Mouse (Mus musculus): Measurements from ENCODE around the gene Cnih3. TPM values are rescaled to one million over a fixed set of nuclear protein-coding genes. Genes with fewer than 3 reads are reported as not detected.

Cnih3 gene
- polyA plus RNA-seq (2012; rRNA removed) = 0.23 TPM in 1 of 2 replicates, not detected in the other

DNA sequence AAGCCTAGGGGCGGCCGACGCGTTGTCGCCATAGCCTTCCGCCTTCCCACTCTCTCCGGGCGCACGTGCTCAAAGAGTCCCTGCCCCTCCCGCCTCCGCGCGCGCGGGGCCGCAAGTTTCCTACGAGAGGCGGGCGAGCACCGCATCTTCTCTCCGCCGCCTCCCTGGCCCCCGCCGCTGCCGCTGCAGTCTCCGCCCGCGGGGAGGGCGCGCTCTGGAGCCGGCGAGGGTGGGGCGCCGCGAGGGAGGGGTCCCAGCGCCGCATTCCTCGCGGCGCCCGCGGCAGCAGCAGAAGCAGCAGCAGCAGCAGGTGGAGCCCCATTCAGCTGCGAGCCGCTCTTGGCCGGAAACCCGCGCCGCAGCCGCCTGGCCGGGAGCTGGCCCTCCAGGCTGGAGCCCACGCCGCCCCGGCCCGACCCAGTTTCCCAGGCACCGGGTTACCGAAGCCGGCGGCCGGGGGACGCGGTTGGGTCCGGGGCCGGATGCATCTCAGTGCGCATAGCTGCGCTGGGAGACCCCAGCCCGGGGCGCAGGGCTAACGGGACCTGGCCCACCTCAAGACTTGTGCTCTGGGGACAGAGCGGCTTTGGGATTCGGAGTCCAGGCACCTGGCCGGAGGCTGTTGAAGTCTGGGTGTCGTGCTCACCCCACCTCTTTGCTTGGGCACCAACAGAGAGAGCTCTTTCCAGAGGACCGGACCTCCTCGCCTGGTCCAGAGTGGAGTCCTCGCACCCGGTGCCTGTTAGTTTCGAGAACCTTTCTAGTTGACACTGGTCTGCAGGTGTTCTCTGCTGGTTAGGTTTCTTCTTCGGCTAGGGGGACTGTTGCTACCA, at the start of gene Cnih3:
TSS of gene Cnih3 (plus strand) at position 262 of the 833 bp plus-strand sequence.
- no peak for DNase-seq (ENCODE audit: low spot score)

DNA sequence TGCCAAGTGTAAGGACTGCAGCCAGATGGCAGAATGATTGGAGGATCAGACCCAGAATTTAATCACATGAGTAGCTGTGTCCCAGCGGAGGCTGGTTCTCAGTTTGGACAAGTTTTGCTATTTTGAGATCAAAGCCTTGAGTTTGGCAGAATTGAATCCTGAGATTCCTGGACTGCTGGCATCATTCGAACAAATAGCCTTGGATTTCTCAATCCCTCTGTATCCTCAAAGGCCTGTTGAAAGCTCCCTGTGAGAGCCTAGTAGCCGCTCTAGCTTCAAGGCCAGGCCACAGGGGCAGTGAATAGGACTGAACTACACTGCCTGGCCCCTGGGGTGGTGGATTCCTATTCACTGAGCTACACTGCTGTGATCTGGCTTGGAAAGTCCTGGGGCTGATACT, 44.4 kb upstream of the Cnih3 start:
- DNase-seq (ENCODE audit: low spot score) = no peak

DNA sequence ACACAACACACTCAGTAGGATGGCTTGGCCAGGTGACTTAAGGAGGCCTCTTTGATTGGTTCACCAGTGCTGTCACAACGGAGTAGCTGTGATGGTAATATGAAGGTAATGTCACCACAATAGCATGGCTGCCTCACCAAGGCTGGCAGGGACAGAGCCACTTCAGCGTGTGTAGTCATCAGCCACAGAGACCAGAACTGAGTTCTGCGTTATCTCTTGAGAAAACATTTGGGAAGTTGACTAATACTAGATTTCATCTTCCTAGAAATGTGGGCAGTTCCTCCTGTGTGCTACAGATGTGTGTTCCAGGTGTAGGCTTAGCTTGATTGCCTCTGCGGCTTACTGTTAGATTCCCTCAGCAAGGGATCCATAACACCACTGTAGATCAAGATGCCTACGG, 41.7 kb upstream of the Cnih3 start:
- no peak for DNase-seq (ENCODE audit: low spot score)

DNA sequence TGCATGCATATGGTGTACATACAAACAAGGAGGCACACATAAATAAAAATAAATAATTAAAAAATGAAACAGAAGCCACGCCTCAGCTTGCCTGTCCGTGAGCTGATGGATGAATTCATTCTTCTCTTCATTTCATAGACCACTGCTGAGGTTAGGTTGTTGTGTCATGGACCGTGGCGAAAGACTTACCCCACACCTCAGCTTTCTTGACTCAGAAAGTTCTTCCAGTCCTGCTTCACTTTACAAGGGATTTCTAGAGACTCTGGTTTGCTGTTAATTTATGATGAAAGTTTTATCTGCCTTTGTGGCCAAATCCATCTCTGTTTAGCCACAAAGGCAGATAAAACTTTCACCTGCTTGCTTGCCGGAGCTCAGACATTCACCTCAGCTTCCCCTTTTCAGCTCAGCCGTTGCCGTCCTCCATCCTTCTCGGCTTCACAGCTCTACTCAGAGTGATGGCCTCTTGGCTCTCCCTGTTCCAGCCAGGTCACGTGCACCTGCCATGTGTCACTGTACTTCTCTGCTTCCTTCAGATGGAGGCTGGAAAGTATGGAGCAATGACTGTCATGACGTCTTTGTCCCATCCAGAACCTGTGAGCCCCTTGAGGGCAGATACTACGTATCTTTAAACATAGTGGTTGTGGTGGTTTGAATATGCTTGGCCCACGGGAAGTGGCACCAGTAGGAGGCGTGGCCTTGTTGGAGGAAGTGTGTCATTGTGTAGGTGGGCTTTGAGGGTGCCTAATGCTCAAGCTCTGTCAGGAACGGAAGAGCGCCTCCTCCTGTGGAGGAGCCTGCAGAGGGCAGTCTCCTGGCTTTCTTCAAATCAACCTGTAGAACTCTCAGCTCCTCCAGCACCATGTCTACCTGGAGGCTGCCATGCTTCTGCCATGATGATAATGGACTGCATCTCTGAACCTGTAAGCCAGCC, 40.0 kb upstream of the Cnih3 start:
- DNase-seq (ENCODE audit: low spot score) = no peak

DNA sequence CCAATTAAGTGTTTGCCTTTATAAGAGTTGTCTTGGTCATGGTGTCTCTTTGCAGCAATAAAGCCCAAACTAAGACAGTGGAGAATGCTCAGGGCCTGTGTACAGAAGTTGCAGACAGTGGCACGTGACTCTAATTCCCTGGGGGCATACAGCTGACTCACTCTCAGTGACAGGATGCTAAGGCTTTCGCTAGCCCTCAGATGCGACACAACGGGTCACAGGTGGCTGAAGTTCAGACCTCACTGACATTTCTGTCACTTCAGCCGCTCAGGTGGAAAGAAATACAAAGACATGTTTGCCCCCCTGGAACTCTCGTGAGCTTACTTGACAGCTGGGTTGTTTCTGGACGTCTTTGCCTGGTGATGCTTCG, 39.4 kb upstream of the Cnih3 start:
- no peak for DNase-seq (ENCODE audit: low spot score)

DNA sequence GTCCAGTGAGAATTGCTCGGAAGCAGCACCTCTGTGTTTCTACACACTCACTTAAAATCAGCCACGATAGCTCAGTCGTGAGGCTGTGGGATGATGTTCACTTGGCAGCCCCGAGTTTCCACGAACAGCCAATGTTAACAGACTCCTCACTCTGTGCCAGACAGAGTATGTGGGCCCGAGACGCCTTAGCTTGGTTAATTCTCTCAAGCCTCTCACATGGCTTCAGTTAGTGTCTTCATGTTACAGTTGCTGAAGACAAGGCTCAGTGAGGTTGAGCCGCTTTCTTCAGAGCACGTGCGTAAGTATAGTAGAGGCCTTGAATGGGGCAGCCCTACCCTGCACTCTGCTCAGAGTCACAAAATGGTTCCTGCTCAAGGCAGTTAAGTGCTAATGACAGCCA, 38.1 kb upstream of the Cnih3 start:
- DNase-seq (ENCODE audit: low spot score) = no peak

DNA sequence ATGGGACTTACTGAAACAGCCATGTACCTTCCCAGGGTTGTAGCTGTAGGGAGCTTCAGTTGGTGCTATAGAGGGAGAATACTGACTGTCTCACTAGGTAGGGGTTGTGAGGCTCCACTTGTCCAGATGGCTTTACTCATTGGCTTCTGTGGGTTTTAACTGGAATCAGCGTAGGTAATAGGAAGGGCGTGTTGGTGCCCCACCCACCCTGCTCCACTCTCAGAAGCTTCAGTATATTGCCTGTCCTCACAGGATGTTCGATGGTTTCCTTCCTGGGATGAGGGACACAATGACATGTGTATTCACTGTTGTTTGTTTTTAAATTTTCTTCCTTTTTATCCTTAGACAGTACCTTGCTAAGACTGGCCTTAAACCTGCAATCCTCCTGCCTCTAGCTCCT, 37.1 kb upstream of the Cnih3 start:
- no peak for DNase-seq (ENCODE audit: low spot score)

DNA sequence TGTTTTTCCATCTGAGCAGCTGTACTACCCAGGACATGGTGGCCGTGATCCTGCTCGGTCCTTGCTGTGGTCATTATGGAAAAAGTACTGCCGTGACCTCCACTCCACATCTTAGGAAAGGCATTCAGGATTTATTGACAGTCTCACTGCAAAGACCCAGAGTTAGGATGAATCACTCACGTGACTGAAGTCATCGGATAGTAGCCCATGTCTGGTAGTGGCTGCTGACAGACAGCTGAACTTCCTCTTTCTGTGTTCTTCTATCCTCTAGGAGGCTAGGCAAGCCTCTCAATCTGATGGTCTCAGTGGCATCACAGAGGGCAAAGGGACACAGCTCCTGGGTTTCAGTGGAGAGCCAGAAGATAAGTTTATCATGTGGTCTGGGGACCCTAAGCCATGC, 35.9 kb upstream of the Cnih3 start:
- no peak for DNase-seq (ENCODE audit: low spot score)

DNA sequence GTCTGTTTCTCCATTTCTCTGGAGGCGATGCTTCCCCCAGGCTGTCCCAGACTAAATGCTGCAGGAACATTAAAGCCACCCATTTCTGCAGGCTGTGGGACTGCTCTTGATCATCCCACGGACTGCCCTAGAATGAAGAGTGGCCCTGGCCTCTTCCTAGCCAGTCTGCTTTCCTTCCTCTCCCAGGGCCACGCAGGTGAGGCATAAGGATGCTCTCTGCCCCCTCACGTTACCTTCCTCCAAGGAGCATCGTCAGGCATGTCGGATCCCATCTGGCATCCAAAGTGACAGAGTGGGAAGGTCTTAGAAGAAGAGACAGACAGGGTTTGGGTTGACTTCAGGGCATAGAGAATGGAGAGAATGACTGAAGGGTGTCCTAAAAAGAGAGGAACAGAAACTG, 33.0 kb upstream of the Cnih3 start:
- DNase-seq (ENCODE audit: low spot score) = no peak

DNA sequence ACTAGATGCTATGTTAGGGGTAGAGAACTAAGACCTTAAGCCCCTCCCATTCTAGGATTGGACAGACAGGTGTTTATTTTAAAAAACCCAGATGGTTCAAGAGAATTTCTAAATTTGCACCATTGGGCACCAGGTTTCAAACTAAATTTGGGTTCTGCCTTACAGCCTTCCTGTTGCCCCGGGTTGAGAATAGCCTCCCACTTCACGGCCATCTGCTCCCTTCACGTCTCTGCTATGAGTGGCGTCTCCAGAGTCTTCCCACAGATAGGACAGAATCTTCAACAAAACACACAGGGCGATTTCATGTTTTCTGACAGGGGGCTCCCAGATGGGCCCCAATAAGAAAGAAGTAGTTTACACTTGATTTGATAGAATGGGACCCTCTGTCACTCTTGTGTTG, 31.3 kb upstream of the Cnih3 start:
- DNase-seq (ENCODE audit: low spot score) = no peak

DNA sequence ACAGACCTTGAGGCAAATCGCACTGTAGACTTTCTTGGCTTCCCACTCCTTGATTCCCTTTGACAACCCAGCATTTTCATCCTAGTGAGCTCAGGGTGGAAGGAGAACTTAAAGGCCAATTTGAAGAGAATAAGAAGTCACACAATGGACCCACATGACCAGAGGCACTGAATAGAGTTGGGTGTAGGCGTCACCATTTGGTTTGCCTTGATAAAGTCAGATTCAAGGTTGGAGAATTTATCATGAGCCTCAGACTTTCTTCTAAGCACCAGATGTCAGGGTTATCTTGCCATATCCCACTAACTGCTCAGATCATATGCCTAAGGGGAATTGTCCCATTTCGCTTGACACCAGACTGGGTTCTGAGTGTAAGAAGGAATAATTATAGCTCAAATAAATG, 29.3 kb upstream of the Cnih3 start:
- DNase-seq (ENCODE audit: low spot score) = no peak

DNA sequence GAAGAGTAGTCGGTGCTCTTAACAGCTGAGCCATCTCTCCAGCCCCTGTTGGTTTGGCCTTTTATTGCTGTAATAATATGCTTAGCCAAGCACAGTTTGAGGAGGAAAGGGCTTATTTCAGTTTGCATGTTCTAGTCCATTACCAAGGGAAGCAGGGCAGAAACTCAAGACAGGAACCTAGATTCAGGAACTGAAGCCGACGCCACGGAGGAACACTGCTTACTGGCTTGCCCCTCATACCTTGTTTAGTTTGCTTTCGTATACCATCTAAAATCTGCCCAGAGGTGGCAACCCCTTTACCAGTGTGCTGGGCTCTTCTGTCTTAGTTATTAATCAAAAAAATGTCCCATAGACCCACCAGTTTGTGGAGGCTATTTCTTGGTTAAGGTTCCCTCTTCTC, 25.3 kb upstream of the Cnih3 start:
- DNase-seq (ENCODE audit: low spot score) = no peak

DNA sequence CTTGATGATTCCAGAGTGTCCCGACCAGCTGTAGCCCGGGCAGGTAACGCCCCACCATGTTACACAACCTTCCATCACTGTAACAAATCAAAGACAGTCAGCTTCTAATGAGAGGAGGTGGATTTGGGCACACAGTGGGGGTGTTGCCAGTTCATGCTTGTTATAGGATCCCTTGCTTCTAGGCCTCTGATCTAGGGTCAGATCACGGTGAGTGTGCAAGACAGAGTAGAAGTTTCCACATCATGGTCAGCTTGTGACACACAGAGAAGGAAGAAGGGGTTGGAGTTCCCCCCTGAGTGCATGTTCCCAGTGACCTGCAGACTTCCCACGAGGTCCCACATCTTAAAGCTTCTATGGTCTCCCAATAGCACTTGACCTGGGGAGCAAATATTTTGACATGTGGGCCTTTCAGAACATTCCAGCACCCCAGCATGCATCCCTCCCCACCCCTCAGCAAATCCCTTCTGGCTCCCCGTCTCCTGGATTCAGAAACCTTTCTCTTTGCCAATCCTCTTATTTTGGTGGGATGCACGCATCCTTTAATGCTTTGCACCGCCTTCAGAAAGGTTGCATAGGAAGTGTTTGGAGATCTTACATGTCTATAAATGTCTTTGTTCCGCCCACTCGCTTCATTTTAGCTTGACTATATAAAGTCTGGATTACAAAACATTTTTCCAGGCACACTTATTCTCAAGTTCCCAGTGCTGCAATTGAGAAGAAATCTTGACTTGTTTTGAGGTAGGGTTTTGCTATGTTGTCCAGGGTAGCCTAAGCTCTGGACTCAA, 24.6 kb upstream of the Cnih3 start:
- DNase-seq (ENCODE audit: low spot score) = no peak

DNA sequence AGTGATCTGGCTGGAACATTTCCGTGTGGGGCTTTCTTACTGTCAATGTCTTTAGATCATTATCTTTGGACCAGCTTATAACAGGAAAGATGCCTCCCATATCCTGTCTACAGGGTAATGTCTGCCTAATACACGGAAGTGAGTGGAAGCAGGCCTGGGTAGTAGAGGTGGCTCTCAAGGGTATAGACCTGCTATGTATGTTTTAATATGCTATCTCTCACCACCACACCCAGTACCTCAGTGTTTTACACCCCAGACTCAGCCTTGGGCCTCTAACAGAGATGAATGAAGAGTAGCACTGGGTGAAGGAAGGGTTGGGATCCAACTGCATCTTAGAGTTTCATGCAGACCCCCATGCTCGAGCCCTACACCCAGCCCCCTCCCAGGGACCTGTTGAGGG, 23.3 kb upstream of the Cnih3 start:
- DNase-seq (ENCODE audit: low spot score) = no peak

DNA sequence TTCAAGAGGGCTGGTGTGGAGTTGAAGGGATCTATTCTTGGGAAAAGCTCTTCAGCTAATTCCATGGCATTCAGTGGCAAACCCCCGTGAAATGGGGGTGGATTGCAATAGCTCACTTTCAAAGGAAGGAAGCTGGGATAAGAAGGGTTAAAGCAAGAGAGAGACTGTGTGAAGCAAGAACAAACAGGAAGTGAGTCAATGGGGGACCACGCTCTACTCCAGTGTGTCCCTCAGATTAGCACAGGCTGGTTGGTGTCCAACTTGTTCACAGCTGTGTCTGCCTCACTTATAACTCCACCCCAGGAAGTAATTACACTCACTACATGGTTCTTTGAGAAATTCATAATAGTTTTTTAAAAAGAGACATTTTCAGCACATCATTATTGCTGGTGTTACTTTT, 19.8 kb upstream of the Cnih3 start:
- no peak for DNase-seq (ENCODE audit: low spot score)

DNA sequence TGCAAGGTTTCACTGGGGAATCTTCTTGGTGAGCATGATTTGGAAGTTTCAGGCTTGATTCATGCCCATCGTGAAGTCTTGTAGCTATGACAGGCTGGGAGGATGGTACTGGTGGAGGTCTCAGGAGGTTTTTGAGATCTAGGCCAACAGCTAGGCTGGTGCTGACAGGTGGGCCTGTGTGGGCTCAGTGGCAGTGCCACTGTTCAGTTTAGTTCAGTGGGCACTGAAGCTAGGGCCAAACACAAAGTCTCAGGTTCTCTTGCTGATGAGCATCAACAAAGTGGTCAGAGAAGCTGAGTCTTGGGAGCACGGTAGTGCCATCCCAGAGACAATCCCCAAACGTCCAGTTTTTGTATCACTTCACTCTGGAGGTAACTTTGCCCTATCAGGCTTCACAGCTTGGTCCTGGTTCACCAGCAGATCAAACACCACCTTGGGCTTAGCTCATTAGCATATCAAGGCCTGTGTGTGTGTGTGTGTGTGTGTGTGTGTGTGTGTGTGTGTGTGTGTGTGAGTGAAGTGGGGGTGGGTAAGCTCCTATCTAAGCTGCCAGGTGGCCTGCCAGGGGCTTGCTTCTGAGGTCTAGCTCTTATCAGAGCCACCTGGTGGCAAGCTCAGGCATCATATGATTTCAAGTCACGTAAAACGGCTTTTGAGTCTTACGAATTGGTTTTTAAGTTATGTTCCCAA, 18.0 kb upstream of the Cnih3 start:
- DNase-seq (ENCODE audit: low spot score) = no peak

DNA sequence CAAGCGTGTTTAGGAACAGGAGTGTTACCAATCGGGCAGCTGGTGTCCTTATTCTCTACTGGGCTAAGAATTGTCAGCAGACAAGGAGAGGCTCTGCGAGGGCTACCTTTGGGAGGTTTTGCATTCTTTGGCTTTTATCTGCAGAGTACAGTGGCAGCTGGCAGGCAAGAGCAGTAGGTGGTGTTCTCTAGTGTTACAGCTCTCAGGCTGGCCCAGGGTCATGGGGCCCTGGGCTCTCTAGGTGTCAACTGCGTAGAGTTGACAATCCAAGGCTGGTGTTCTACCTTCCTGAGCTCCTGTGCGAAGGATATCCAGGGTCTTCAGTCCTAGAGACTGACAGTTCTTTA, 17.4 kb upstream of the Cnih3 start:
- no peak for DNase-seq (ENCODE audit: low spot score)

DNA sequence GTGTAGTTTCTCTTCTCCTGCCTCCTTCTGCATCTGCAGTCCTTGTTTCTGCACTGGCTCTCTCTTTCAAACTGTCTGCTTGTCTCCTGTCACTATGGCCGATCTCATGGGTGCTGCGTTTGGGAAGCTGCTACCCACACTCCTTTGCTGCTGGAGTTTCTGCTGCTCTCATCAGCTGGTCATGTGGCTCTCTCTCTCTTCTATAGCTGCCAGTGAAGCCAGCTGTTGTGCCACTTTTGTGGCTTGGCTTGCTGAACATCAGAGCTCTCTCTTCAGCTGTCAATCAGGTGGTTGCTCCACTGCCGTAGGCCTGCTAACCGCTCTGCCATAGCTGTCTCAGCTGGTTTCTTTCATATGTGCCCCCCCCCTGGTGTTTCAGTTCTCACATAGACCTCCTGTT, 17.0 kb upstream of the Cnih3 start:
- DNase-seq (ENCODE audit: low spot score) = no peak

DNA sequence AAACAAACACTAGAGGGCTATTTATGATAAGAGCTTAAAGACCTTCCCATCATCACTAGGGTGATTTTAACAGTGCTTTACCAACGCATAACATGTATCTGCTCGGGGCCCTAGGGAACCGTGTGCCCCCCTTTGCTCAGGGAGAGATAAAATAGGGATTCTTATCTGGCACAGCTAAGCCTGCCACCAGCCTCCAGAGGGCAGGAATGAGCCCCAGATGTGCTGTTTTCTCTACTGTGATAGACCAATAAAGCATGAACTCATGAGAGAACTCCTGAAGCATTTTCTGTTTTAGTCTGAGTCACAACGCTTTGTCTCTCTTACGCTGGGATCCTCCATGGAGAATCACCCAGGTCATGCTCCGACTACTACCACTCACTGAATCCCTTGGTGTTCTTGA, 15.6 kb upstream of the Cnih3 start:
- no peak for DNase-seq (ENCODE audit: low spot score)

DNA sequence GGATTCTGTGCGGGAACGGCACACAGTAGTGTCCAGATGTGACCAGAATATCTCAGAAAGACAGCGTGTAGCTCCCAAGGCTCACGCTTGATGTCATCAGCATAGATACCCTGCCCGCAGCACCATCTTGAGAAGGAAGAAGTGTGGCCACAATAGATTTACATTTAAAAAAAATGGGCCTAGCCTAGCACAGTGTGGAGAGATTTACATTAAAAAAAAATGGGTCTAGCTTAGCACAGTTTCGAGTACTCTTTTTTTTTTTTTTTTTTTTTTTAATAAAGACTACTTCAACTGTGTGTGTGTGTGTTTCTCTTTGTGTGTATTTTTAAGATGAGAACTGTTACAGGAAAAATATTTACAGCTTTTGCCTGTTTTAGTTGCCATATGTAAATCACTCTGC, 13.3 kb upstream of the Cnih3 start:
- no peak for DNase-seq (ENCODE audit: low spot score)

DNA sequence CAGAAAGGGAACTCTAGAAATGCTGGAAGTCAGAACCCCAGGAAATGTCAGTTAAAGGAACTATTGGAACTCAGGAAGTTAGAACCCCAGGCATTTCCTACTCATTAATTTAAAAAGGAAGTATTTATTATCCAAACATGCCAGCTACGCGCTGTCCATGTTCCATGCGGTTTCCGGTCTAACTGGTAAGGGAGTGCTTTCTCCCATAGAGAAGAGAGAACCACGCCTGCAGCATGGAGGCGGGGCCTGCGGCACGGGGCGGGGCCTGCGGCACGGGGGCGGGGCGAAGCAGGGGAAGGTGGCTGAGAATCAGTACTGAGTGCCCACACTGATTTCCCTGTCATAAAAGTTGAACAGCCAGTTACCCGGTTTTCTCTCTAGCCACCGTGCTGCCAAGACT, 6.9 kb upstream of the Cnih3 start:
- DNase-seq (ENCODE audit: low spot score) = no peak

DNA sequence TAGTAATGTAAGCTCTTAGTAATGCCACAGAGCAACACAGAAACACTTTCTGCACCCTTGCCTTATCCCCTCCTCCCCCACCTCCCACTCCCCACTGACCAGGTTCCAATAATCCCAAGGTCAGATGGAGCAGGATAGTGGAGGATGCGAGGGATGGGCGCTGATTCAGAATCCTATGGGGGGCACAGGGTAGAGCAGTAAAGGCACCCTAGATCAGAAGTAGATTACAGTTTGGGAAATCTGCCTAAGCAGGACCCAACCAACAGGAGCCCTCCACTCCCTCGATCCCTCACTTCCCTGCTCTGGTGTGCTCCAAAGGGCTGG, 423 bp upstream of the Cnih3 start:
- no peak for DNase-seq (ENCODE audit: low spot score)
